Mouse (Mus musculus) kidney, postnatal 0 days (tissue): Measurements from ENCODE around the gene Kmt2d. TPM values are rescaled to one million over a fixed set of nuclear protein-coding genes. Genes with fewer than 3 reads are reported as not detected.

Experiments used
- ATAC-seq: fragments of 200-750 bp; cut with Nextera tagmentation; replicated peaks from 2 replicates; pipeline ENCODE4 v1.8.0; 2017; ENCODE audit warnings: low read depth, moderate number of reproducible peaks, moderate TSS enrichment, moderate library complexity; ENCODE audit not compliant: low FRiP score
- DNase-seq: peaks from one replicate; pipeline ENCODE4 v3.0.0-alpha.2; 2016; ENCODE audit warnings: low spot score
- H3K27ac ChIP-seq: fragments of 300-500 bp; sonication (generic); 2 replicates; pipeline ENCODE4 v1.5.1; 2014; ENCODE audit warnings: mild to moderate bottlenecking
- H3K27me3 ChIP-seq: fragments of 300-500 bp; sonication (generic); 2 replicates; pipeline ENCODE4 v1.6.1; 2014; ENCODE audit warnings: low read length, mixed read lengths; ENCODE audit not compliant: insufficient read depth
- H3K36me3 ChIP-seq: fragments of 300-500 bp; sonication (generic); 2 replicates; pipeline ENCODE4 v1.6.1; 2014; ENCODE audit warnings: low read length, mixed read lengths; ENCODE audit not compliant: insufficient read depth
- H3K4me1 ChIP-seq: fragments of 300-500 bp; sonication (generic); replicated peaks from 2 replicates; pipeline ENCODE4 v1.6.1; 2014; ENCODE audit warnings: antibody characterized with exemption, low read length, mixed read lengths; ENCODE audit not compliant: insufficient read depth
- H3K4me2 ChIP-seq: fragments of 300-500 bp; sonication (generic); 2 replicates; pipeline ENCODE4 v1.6.1; 2014; ENCODE audit warnings: mild to moderate bottlenecking, low read length, moderate library complexity, mixed read lengths
- H3K4me3 ChIP-seq: fragments of 300-500 bp; sonication (generic); replicated peaks from 2 replicates; pipeline ENCODE4 v1.5.1; 2014; ENCODE audit warnings: low read depth, low read length
- H3K9ac ChIP-seq: fragments of 300-500 bp; sonication (generic); 2 replicates; pipeline ENCODE4 v1.6.1; 2014; ENCODE audit warnings: low read depth, low read length
- H3K9me3 ChIP-seq: fragments of 300-500 bp; sonication (generic); replicated peaks from 2 replicates; pipeline ENCODE4 v1.6.1; 2016; ENCODE audit warnings: low read length, inconsistent platforms, mixed read lengths
- CTCF ChIP-seq: IDR thresholded peaks from 2 replicates; pipeline ENCODE4 v1.5.1; 2016; ENCODE audit warnings: antibody characterized with exemption, low read depth, mild to moderate bottlenecking, moderate library complexity
- WGBS: fragments of 180-500 bp; shearing (Covaris S2); extraction: QIAGEN DNeasy Blood & Tissue Kit; methylation state at CpG from one replicate; pipeline ENCODE4 v1.1.7; 2014; 5-methylcytosine and 5-hydroxymethylcytosine counted together
- polyA plus RNA-seq: library from polyadenylated mRNA; unstranded; fragments of >200 nt; fragmentation: Nextera tagmentation; extraction: Ambion mirVana; gene quantifications from 2 replicates; pipeline ENCODE4 v1.2.1, GENCODE M21; 2015

Kmt2d gene
- polyA plus RNA-seq, 1 experiment from 2014 or later: 6.4 TPM

GRCm38 (mm10) chr15:98835291-98835690 is 35.7 kb downstream of the Kmt2d start:
- TF ChIP-seq CTCF: no peak
- ATAC-seq (no peak), DNase-seq (no peak)
- Histone ChIP-seq H3K27me3 (no peaks in the 10 kb centered on the region), H3K27ac (no peak overlapping the region), H3K4me2 (no peak overlapping the region), H3K36me3 (peaks cover 70% of the 10 kb centered on the region), H3K9me3 (no peaks in the 10 kb centered on the region), H3K4me1 (no peaks in the 10 kb centered on the region), H3K9ac (no peak overlapping the region), H3K4me3 (no peak overlapping the region)
- 93% methylated on average over 14 of the region's 14 CpGs for WGBS

GRCm38 (mm10) chr15:98834059-98834458 is 36.9 kb downstream of the Kmt2d start:
- Histone ChIP-seq H3K27me3 (no peaks in the 10 kb centered on the region), H3K4me3 (no peak overlapping the region), H3K36me3 (peaks cover 58% of the 10 kb centered on the region), H3K4me2 (no peak overlapping the region), H3K4me1 (no peaks in the 10 kb centered on the region), H3K9ac (no peak overlapping the region), H3K27ac (no peak overlapping the region), H3K9me3 (no peaks in the 10 kb centered on the region)
- DNase-seq: no peak
- no peak for TF ChIP-seq CTCF
- ATAC-seq: no peak
- WGBS: 81% methylated on average over 13 of the region's 13 CpGs

- H3K4me3 ChIP-seq: no peak overlapping the region
- WGBS: 75% methylated on average over 11 of the region's 11 CpGs
- no peaks in the 10 kb centered on the region for H3K27me3 ChIP-seq
- H3K36me3 ChIP-seq: peaks cover 50% of the 10 kb centered on the region
- no peak for DNase-seq
- no peaks in the 10 kb centered on the region for H3K4me1 ChIP-seq
- no peak for TF ChIP-seq CTCF
- H3K27ac ChIP-seq: no peak overlapping the region
- no peak overlapping the region for H3K4me2 ChIP-seq
- no peak for ATAC-seq
- H3K9ac ChIP-seq: no peak overlapping the region
- H3K9me3 ChIP-seq: no peaks in the 10 kb centered on the region
Observed at GRCm38 (mm10) chr15:98833281-98833680, 37.7 kb downstream of the Kmt2d start.

- Histone ChIP-seq H3K4me2 (peak overlapping the region; percentile 52), H3K36me3 (peaks cover 42% of the 10 kb centered on the region), H3K27ac (peak overlapping the region; percentile 92), H3K4me1 (no peaks in the 10 kb centered on the region), H3K27me3 (no peaks in the 10 kb centered on the region), H3K9me3 (no peaks in the 10 kb centered on the region), H3K9ac (no peak overlapping the region), H3K4me3 (no peak overlapping the region)
- 48% methylated on average over 12 of the region's 12 CpGs for WGBS
- ATAC-seq (no peak), DNase-seq (peak; percentile 68)
- TF ChIP-seq CTCF: peak; percentile 26; the same call in 1 of the 2 replicates
Observed at GRCm38 (mm10) chr15:98832161-98833058, 38.6 kb downstream of the Kmt2d start.

GRCm38 (mm10) chr15:98831684-98832035 is 39.3 kb downstream of the Kmt2d start:
- Histone ChIP-seq H3K4me3 (peak overlapping the region; percentile 56), H3K27ac (peak overlapping the region; percentile 92), H3K27me3 (no peaks in the 10 kb centered on the region), H3K36me3 (peaks cover 34% of the 10 kb centered on the region), H3K9me3 (no peaks in the 10 kb centered on the region), H3K4me2 (peak overlapping the region; percentile 52), H3K9ac (peak overlapping the region; percentile 83; the same call in 1 of the 2 replicates), H3K4me1 (no peaks in the 10 kb centered on the region)
- TF ChIP-seq CTCF: no peak
- peak; percentile 23; the same call in 1 of the 2 replicates for ATAC-seq
- 8% methylated on average over 9 of the region's 9 CpGs for WGBS
- no peak for DNase-seq

- DNase-seq: peak; percentile 99
- peak; percentile 92 for ATAC-seq
- peak; percentile 66 for TF ChIP-seq CTCF
- Histone ChIP-seq H3K36me3 (peaks cover 28% of the 10 kb centered on the region), H3K4me1 (no peaks in the 10 kb centered on the region), H3K27ac (peak within 1 kb of the TSS; percentile 92), H3K4me2 (peak within 1 kb of the TSS; percentile 52), H3K27me3 (no peaks in the 10 kb centered on the region), H3K9me3 (no peaks in the 10 kb centered on the region), H3K4me3 (peak within 1 kb of the TSS; percentile 56), H3K9ac (peak within 1 kb of the TSS; percentile 83)
- WGBS: under 1% methylated on average over 65 of the region's 66 CpGs
Observed at GRCm38 (mm10) chr15:98830736-98831683, 40.0 kb downstream of the Kmt2d start, which contains the start of gene Prkag1. Gene Prkag1, minus strand, starts transcription at chr15:98831521.
